Comparison of ENCODE assay signal across 15 mouse cellular contexts in the genomic region with DNA sequence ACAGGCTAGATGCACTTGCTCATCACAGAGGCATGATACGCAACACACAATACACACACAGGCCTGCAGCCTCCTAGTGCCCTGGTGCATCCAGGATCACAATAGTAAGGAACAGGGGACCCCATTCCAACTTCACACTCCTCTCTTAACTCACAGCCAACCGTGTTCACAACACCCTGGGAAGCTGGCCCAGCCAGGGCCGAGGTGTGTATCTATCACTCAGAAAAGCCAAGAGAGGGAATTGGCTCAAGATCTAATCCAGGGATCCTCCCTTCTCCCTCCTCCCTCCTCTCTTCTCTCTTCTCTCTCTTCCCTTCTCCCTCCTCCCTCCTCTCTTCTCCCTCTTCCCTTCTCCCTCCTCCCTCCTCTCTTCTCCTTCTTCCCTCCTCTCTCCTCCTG. TPM values are rescaled to one million over a fixed set of nuclear protein-coding genes. Genes with fewer than 3 reads are reported as not detected.
DNase-seq lines count a peak whose midpoint lies in the region; ATAC-seq and TF ChIP-seq lines count a peak whose summit lies in the region.
"Had no signal": no experiment of that assay in that cellular context is flagged by ENCODE, and none has a peak within 500 bp of the region (broad histone marks: within the 10 kb centered on the region; RNA-seq: fewer than 3 reads in every experiment).

No protein-coding gene starts in this region.

- ATAC-seq in forebrain, embryonic 12.5 days (ENCODE audit: low FRiP score) = no peak
- ATAC-seq in forebrain, embryonic 14.5 days = peak; percentile 56
- ATAC-seq in hindbrain, embryonic 16.5 days = no peak
- ATAC-seq in midbrain, postnatal 0 days (ENCODE audit: low FRiP score) = no peak

- TF ChIP-seq CTCF in midbrain, postnatal 0 days (IDR thresholded peaks at IDR 0.05) = no peak

- no peaks in the 10 kb centered on the region for H3K27me3 ChIP-seq in forebrain, embryonic 12.5 days
- no peaks in the 10 kb centered on the region for H3K27me3 ChIP-seq in forebrain, embryonic 14.5 days (replicated peaks; ENCODE audit: control insufficient read depth, insufficient read depth, low read length)
- H3K27me3 ChIP-seq in hindbrain, embryonic 16.5 days (replicated peaks; ENCODE audit: control insufficient read depth, insufficient read depth, low read length) = no peaks in the 10 kb centered on the region
- H3K27me3 ChIP-seq in midbrain, postnatal 0 days (ENCODE audit: insufficient read depth, low read length) = no peaks in the 10 kb centered on the region

- no peak overlapping the region for H3K4me3 ChIP-seq in forebrain, embryonic 12.5 days (replicated peaks)
- no peak overlapping the region for H3K4me3 ChIP-seq in forebrain, embryonic 14.5 days (ENCODE audit: low read depth, low read length)
- H3K4me3 ChIP-seq in hindbrain, embryonic 16.5 days (ENCODE audit: low read length) = no peak overlapping the region
- H3K4me3 ChIP-seq in midbrain, postnatal 0 days (ENCODE audit: low read depth, low read length) = no peak overlapping the region

- peak overlapping the region; percentile 88 for H3K27ac ChIP-seq in forebrain, embryonic 12.5 days
- H3K27ac ChIP-seq in forebrain, embryonic 14.5 days (ENCODE audit: low read depth, low read length) = peak overlapping the region; percentile 95
- peak overlapping the region; percentile 88 for H3K27ac ChIP-seq in hindbrain, embryonic 16.5 days (ENCODE audit: low read depth, low read length)
- peak overlapping the region; percentile 26; the same call in 1 of the 2 replicates for H3K27ac ChIP-seq in midbrain, postnatal 0 days (ENCODE audit: low read depth, low read length)
- H3K27ac ChIP-seq: liver, embryonic 14.5 days had no signal

- H3K9ac ChIP-seq in forebrain, embryonic 12.5 days = no peak overlapping the region
- H3K9ac ChIP-seq in forebrain, embryonic 14.5 days (ENCODE audit: low read length) = peak overlapping the region; percentile 52; the same call in 1 of the 2 replicates
- peak overlapping the region; percentile 35 for H3K9ac ChIP-seq in hindbrain, embryonic 16.5 days (ENCODE audit: low read depth, low read length)
- no peak overlapping the region for H3K9ac ChIP-seq in midbrain, postnatal 0 days (replicated peaks; ENCODE audit: low read length, poor library complexity, severe bottlenecking)
- H3K9ac ChIP-seq: liver, embryonic 14.5 days had no signal

- peak; percentile 75 for DNase-seq in forebrain, embryonic 14.5 days (ENCODE audit: low spot score)
- peak; percentile 42 for DNase-seq in midbrain, postnatal 0 days (ENCODE audit: low spot score)
- no peak for DNase-seq in adrenal gland, postnatal 10 days
- no peak for DNase-seq in urinary bladder, postnatal 10 days (ENCODE audit: low spot score)
- no peak for DNase-seq in cerebellum, adult 11-12 months
- no peak for DNase-seq in spleen, postnatal 36 days (ENCODE audit: low spot score in 2 of 2)
- DNase-seq: cerebellum, adult 18-20 months; heart, postnatal 36 days; lung, postnatal 14 days; thymus, postnatal 4 days had no signal

- peaks cover 30% of the 10 kb centered on the region for H3K4me1 ChIP-seq in forebrain, embryonic 12.5 days
- peaks cover 26% of the 10 kb centered on the region for H3K4me1 ChIP-seq in forebrain, embryonic 14.5 days (ENCODE audit: control insufficient read depth, insufficient read depth, low read length)
- peaks cover 21% of the 10 kb centered on the region for H3K4me1 ChIP-seq in hindbrain, embryonic 16.5 days (ENCODE audit: control insufficient read depth, insufficient read depth, low read depth, low read length)
- H3K4me1 ChIP-seq in midbrain, postnatal 0 days (ENCODE audit: insufficient read depth, low read length) = peaks cover 6% of the 10 kb centered on the region; the same call in 1 of the 2 replicates

- 70% methylated on average over 3 of the region's 3 CpGs for WGBS in forebrain, embryonic 12.5 days
- WGBS in forebrain, embryonic 14.5 days = 37% methylated on average over 3 of the region's 3 CpGs
- WGBS in hindbrain, embryonic 16.5 days = 40% methylated on average over 3 of the region's 3 CpGs
- 43% methylated on average over 3 of the region's 3 CpGs for WGBS in midbrain, postnatal 0 days

- H3K36me3 ChIP-seq in forebrain, embryonic 12.5 days (replicated peaks) = no peaks in the 10 kb centered on the region
- no peaks in the 10 kb centered on the region for H3K36me3 ChIP-seq in forebrain, embryonic 14.5 days (ENCODE audit: control insufficient read depth, insufficient read depth, low read length)
- no peaks in the 10 kb centered on the region for H3K36me3 ChIP-seq in hindbrain, embryonic 16.5 days (ENCODE audit: control insufficient read depth, insufficient read depth, low read length)
- no peaks in the 10 kb centered on the region for H3K36me3 ChIP-seq in midbrain, postnatal 0 days (ENCODE audit: insufficient read depth, low read length)

- no peaks in the 10 kb centered on the region for H3K9me3 ChIP-seq in forebrain, embryonic 12.5 days
- H3K9me3 ChIP-seq in forebrain, embryonic 14.5 days (replicated peaks; ENCODE audit: control insufficient read depth, low read length) = no peaks in the 10 kb centered on the region
- H3K9me3 ChIP-seq in hindbrain, embryonic 16.5 days (ENCODE audit: control insufficient read depth, low read length) = no peaks in the 10 kb centered on the region
- H3K9me3 ChIP-seq in midbrain, postnatal 0 days (ENCODE audit: low read length) = no peaks in the 10 kb centered on the region

- H3K4me2 ChIP-seq in forebrain, embryonic 12.5 days = no peak overlapping the region; the same call in 1 of the 2 replicates
- peak overlapping the region; percentile 40 for H3K4me2 ChIP-seq in forebrain, embryonic 14.5 days (ENCODE audit: low read length)
- H3K4me2 ChIP-seq in hindbrain, embryonic 16.5 days (ENCODE audit: low read length) = no peak overlapping the region
- no peak overlapping the region for H3K4me2 ChIP-seq in midbrain, postnatal 0 days (ENCODE audit: low read depth, low read length, poor library complexity, severe bottlenecking)

RNA-seq across cellular contexts. Expression of a gene that starts 17.6 kb away (rescaled TPM):
- 1.2 TPM in 2 replicates for polyA plus RNA-seq in forebrain, embryonic 12.5 days (2016; fragmentation: Nextera tagmentation; extraction: Ambion mirVana)
- 3.7 and 5.3 TPM in 2 replicates for polyA plus RNA-seq in forebrain, embryonic 14.5 days (2014; fragmentation: Nextera tagmentation; extraction: Ambion mirVana)
- 11.6 and 13.3 TPM in 2 replicates for polyA plus RNA-seq in hindbrain, embryonic 16.5 days (2015; fragmentation: Nextera tagmentation; extraction: Ambion mirVana)
- total RNA-seq in midbrain, postnatal 0 days (2014; rRNA removed) = 44.6 and 52.1 TPM in 2 replicates
- polyA plus RNA-seq in midbrain, postnatal 0 days (2015; fragmentation: Nextera tagmentation; extraction: Ambion mirVana) = 10.2 and 10.7 TPM in 2 replicates
- total RNA-seq in adrenal gland, postnatal 10 days (2021) = 1 to 10 TPM; 2.5 to 2.9 TPM
- total RNA-seq: CH12.LX had no signal
- polyA plus RNA-seq: limb, embryonic 11.5 days; liver, embryonic 14.5 days had no signal

RNA-seq across cellular contexts. Expression of a gene that starts 37.1 kb away (rescaled TPM):
- 137 and 147 TPM in 2 replicates for polyA plus RNA-seq in forebrain, embryonic 12.5 days (2016; fragmentation: Nextera tagmentation; extraction: Ambion mirVana)
- polyA plus RNA-seq in forebrain, embryonic 14.5 days (2014; fragmentation: Nextera tagmentation; extraction: Ambion mirVana) = 48.2 and 51.5 TPM in 2 replicates
- 19.7 and 20.1 TPM in 2 replicates for polyA plus RNA-seq in hindbrain, embryonic 16.5 days (2015; fragmentation: Nextera tagmentation; extraction: Ambion mirVana)
- total RNA-seq in midbrain, postnatal 0 days (2014; rRNA removed) = 4.6 and 6.9 TPM in 2 replicates
- 7.6 and 8.1 TPM in 2 replicates for polyA plus RNA-seq in midbrain, postnatal 0 days (2015; fragmentation: Nextera tagmentation; extraction: Ambion mirVana)
- total RNA-seq in adrenal gland, postnatal 10 days (2021) = 10 to 100 TPM; 15.5 to 17.7 TPM

Comparison
In these comparisons a context has a peak if more than half of its experiments do, and no peak if none do; other contexts are left out.
1. H3K9ac ChIP-seq: peak in forebrain, embryonic 14.5 days (single experiment) and hindbrain, embryonic 16.5 days (single experiment); none in forebrain, embryonic 12.5 days (single experiment) and midbrain, postnatal 0 days (single experiment).
2. H3K27ac ChIP-seq: peak in every context shown above with its lines; median percentile 95 in forebrain, embryonic 14.5 days; 88 in forebrain, embryonic 12.5 days; 88 in hindbrain, embryonic 16.5 days; 26 in midbrain, postnatal 0 days.
3. DNase-seq: peak in forebrain, embryonic 14.5 days (single experiment) and midbrain, postnatal 0 days (single experiment); none in adrenal gland, postnatal 10 days (single experiment), urinary bladder, postnatal 10 days (single experiment), cerebellum, adult 11-12 months (single experiment) and spleen, postnatal 36 days (0 of 2).